Mouse (Mus musculus): Measurements from ENCODE around the gene Lrrc8c.
A peak's percentile ranks its signal among the peaks of the same experiment; 100 is the strongest.

Gene Lrrc8c

GRCm38 (mm10) chr5:105519096-105519975, at the start of gene Lrrc8c:
Gene Lrrc8c, plus strand, starts transcription at chr5:105519388.
- peak; percentile 58 for DNase-seq (ENCODE audit: low read depth, low spot score)

DNA sequence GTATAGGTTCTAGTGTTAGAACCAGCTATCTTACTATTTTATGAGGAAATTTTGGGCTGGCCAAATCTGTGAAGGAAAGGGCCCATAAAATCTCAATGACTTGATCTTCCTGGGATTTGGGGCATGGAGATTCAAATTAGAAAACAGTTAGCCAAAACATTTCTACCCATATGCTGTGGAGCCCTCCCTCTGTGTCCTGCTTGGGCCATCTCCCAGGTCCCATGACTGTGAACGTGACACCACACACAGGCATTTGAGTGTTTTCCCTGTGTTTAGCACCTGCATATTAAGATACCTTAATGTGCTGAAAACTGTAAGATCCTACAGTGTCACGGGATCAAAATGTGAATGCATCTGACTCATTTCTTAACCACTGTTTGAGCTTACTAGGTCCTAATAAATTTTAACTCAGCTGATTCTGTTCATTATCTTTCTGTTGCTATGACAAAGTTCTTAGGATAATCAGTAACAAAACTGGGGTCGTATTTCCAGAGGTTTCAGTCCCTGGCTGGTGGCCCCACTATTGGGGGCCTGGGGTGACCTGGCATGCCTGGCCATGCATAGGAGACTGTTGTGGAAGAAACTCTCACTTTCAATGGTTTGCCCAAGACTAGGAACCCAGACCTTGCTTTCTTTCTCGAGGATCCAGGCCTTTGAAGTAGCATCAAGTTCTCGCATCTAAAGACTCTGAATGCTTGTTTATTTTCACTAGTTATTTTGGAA, 46.0 kb upstream of the Lrrc8c start:
- DNase-seq (ENCODE audit: low read depth, low spot score), result no peak

DNA sequence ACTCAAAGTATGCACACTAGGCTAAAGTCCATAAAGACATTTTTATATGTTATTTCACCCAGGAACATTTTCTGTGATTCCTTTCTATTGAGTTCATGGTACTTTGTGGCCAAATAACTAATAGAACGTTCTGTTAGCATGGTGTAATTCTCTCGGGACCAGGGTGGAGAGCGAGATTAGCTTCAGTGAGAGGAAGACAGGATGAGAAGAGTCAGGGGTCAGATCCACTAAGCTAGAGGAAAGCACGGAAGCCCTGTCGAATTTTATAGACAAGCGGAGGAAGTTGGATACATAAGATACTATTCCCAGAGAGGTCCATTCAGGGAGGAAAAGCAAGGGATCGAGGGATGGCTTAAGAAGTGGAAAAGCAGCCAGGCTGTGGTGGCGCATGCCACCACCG, 41.7 kb upstream of the Lrrc8c start:
- no peak for DNase-seq (ENCODE audit: low read depth, low spot score)

- no peak for DNase-seq (ENCODE audit: low read depth, low spot score)
Observed at GRCm38 (mm10) chr5:105479673-105480072, 39.5 kb upstream of the Lrrc8c start.

- DNase-seq (ENCODE audit: low read depth, low spot score), result no peak
Observed at GRCm38 (mm10) chr5:105480561-105480960, 38.6 kb upstream of the Lrrc8c start.

GRCm38 (mm10) chr5:105483632-105484031, 35.6 kb upstream of the Lrrc8c start:
- no peak for DNase-seq (ENCODE audit: low read depth, low spot score)

GRCm38 (mm10) chr5:105484247-105484646, 34.9 kb upstream of the Lrrc8c start:
- no peak for DNase-seq (ENCODE audit: low read depth, low spot score)

- DNase-seq (ENCODE audit: low read depth, low spot score), result no peak
Observed at GRCm38 (mm10) chr5:105484891-105485290, 34.3 kb upstream of the Lrrc8c start.

DNA sequence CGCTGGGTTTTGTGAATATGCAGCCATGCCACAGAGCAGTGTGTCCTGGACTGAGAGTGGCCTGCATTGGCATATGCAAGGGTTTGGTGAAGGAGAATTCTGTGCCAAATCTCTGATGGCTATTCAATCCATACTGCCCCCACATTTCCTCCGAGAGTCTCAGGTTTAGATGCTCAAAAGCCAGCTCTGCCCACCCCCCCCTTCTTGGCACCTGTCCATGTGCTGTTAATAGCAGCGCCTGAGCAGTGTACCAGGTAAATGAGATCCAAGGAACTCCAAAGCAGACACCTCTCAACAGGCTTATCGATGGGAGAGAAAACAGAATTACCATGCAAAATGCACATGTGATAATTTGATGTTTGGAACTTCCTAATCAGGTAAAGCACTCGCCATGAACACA, 29.0 kb upstream of the Lrrc8c start:
- no peak for DNase-seq (ENCODE audit: low read depth, low spot score)

GRCm38 (mm10) chr5:105491389-105491788, 27.8 kb upstream of the Lrrc8c start:
- peak; percentile 29 for DNase-seq (ENCODE audit: low read depth, low spot score)

DNA sequence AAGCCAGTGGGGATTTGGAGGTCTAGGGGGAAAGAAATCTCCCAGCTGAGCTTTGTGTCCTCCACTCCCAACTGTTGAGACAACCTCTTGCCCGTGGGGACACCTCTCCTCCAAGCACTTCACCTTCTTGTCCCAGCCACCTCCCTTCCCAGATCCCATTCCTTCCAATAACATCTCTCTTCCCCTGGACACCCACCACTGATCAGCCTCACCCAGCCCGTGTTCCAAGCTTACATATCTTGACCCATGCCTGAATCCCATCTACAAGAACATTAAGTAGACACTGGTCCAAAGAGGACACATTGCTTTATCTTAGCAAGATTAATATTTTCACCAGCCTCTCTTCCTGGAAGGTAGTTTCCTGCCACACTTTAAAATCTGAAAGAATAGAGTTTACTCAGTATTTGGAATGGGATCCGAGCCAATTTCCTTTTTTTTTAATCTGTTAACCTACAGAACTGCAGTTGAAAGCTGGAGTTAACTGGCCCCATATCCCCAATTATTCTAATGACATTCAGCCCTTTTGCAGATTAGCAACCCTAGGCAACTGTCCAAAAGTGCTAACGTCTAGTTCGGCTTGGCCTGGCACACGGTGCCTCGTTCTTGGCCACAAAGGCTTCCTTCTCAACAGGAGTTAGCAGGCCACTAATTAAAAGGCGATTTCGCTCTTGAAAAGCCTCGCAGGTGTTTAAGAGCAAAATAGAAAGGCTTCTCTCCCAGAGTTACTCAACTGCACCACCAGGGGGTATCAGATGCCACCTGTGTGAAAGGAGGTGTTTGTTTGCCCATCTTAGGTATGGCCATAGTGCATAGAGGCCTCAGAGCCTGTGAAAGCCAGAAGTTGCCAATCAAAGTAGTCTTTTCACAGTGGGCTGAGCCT, 26.6 kb upstream of the Lrrc8c start:
- DNase-seq (ENCODE audit: low read depth, low spot score), result peak; percentile 45

GRCm38 (mm10) chr5:105493377-105493776, 25.8 kb upstream of the Lrrc8c start:
- DNase-seq (ENCODE audit: low read depth, low spot score), result no peak

DNA sequence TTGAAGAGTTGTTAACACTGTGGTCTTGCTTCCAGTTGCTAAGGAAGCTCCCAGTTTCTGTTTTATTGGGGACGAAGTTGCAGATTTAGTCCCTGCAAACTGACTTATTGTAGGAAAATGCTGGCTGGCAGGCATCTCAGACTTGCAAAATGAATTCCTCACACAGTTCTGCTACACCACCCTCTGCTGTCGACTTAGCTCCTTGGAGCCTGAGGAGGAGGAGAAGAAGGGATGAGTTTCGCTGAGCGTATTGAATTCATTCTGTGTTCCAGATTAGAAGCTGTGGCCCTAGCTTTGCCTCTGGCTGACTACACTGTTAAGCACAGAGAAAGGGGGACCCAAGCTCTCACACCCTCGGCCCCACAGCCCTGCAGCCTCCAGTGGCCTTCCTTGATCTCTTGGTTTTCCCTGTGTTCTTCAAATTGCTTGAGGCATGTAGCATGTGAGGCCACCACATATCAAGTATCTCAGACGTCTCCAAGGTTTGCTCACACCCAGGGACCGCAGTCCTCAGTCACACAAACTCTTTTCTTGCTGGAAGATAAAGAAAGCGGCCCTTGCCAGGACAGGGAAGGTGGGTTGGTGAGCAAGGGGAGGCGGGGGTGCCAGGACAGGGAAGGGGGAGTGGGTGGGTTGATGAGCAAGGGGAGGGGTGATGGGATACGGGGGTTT, 24.8 kb upstream of the Lrrc8c start:
- no peak for DNase-seq (ENCODE audit: low read depth, low spot score)

DNA sequence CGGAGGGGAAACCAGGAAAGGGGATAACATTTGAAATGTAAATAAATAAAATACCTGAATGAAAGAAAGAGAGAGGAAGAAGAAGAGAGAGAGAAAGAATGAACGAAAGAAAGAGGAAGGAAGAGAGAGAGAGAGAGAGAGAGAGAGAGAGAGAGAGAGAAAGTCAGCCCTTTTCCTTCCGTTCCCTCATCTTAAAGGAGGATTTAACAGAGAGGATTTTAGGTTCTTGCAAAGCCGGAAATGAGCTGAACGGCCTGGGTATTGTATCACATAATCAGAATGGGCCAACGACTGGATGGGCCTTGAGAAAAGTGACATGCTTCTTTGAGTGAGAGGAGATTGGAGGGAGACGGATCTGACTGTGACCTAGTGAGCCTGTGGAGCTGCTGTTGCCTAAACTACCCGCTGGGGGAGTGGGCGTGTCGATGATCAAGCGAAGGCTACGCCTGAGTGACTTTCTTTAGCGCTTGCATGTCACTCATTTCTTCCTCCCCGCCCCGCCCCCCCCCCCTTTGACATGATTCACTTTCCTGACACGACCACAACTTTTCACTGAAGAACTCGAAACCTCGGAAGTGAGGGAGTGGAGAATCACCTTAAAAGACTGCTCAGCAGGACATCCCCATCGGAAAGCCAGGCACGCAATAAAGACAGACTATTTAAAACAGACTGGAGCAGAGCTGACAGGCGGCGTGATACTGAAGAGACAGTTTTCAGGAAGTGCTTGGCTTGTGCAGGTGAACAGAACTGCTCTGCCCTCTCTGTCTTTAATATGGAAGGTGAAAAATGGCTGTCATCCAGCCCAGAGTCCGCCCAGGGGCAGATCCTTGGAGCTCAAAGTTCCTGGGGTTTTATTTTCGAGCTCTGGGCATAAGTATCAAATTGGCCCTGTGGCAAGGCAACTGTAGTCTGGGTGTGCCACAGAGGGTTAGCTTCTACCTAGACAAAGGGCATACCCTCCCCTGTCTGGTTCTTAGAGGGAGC, 24.0 kb upstream of the Lrrc8c start:
- DNase-seq (ENCODE audit: low read depth, low spot score), result peak; percentile 53

DNA sequence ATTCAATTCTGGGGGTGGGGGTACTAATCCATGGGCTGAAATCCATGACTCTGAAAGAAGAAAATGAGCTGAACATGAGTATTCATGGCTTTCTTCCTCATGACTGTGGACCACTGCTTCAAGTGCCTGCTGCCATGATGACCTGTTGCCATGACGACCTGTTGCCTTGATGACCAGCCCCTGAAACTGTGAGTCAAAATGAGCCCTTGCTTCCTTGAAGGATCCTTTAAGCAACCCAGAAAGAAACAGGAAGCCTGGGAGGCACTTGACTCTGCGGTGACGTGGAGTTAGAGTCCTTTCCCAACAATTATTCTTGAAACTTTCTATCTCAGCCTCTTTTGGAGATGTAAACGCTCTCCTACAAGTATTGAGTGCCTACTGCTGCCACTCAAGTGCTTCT, 23.1 kb upstream of the Lrrc8c start:
- no peak for DNase-seq (ENCODE audit: low read depth, low spot score)

- DNase-seq (ENCODE audit: low read depth, low spot score), result no peak
Observed at GRCm38 (mm10) chr5:105496586-105496985, 22.6 kb upstream of the Lrrc8c start.

DNA sequence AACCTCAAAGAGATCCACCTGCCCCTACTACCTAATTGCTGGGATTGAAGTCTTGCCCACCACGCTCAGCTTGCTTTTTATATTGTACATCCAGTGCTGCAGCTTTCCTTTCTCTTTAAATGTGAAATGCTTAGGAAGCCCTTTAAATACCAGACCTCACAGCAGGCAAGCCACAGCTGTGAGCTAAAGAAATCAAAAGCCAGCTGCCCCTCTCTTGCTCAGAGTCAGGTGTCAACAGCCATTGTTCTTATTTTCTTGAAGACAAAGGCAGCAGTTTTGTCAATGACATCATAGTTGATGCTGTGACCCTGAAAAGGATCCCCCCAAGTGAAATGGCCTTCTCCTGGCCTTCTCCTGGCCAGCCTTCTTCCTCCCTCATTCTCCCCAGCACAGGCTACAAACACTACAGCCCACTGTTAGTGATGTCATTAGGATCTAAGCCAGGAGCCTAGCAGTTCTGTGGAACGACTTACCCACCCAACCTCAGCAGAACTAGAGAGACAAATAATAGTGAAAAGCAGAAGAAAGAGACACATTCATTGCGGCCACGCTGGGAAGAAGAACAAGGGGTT, 20.7 kb upstream of the Lrrc8c start:
- no peak for DNase-seq (ENCODE audit: low read depth, low spot score)

- no peak for DNase-seq (ENCODE audit: low read depth, low spot score)
Observed at GRCm38 (mm10) chr5:105499396-105499795, 19.8 kb upstream of the Lrrc8c start.

Measured in retina, postnatal 7 days (tissue).